Mouse (Mus musculus): ENCODE measurements around the gene Rnf214. TPM values are rescaled to one million over a fixed set of nuclear protein-coding genes. Genes with fewer than 3 reads are reported as not detected.

Gene Rnf214
- polyA plus RNA-seq (2014; fragmentation: Illumina TruSeq; extraction: RNeasy Lipid Tissue Mini Kit (QIAGEN cat#74804)): 66.4 TPM

DNA sequence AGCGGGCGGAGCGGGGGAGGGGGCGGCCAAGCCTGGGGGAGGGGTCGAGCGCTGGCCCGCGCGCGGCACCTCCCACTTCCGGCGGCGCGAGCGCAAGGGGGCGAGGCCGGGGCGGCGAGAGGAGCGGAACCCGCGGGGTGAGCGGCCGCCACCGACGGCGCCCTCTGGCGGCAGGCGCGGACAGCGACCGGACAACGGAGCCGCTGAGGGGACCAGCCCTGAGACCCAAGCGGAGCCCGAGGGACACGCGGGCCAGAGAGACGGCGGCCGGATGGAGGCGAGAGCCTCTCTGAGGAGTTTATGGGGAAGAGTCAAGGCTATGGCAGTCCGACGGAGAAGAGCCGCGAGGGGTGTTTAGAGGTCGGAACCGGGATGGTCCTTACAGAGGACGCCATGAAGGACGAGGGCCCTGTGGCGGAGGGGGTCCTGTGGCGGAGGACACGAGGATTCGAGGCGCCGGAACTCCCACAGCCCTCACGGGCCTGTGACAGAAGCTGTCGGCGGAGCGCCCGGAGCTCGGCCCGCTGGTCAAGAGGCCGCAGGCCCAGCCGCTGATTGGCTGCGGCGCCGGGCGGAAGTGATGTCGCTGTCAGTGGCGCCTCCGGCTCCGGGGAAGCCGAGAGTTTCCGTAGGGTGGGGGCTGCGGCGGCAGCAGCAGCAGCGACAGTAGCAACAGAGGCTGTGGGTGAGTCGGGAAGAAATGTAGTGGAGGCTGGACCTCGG lies at the start of gene Rnf214, which contains the start of gene Pcsk7:
Gene Rnf214 (minus strand): TSS at position 557 of the 723 bp plus-strand sequence.
Gene Pcsk7 (plus strand): TSS at position 143 of the 723 bp plus-strand sequence.

GRCm38 (mm10) chr9:45955107-45955963 lies 48.6 kb upstream of the Rnf214 start, which contains the start of gene Sidt2:
Sidt2 (minus strand) TSS chr9:45955258.

GRCm38 (mm10) chr9:45935628-45936210 lies 29.0 kb upstream of the Rnf214 start, which contains the start of gene Tagln:
Tagln (minus strand) TSS chr9:45936058.

GRCm38 (mm10) chr9:45838434-45839138 lies 68.1 kb downstream of the Rnf214 start, which contains the start of gene Bace1:
Bace1 (plus strand) TSS chr9:45838580.

DNA sequence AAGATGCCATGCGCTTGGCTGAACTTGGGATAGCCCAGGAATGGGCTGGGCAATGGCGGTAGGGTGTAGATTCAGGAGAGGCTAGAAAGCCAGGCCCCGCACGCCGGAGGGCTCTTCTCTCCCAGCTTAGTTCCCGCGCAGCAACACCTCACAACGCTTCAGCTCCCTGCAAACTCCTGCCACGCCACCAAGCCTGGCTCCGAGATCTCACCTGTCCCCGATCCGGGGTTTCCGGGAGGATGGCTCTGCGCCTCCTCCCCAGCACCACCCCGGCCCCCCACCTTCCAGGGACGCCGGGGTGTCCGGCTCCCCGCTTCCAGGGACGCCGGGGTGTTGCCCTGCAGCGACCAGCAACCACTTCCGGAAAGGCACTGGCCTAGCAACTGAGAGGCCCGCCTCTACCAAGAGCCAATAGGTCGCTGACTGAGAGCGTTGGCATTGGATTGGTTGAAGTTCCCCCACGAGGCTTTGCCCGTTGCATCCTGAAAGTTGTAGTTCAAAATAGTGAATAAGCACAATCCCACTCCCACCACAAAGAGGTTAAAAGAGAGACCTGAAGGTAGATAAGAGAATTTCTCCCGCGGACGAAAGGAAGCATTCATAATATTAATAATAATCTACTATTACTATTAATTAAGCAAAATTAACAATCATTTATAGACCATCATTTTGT lies 78.3 kb downstream of the Rnf214 start, which contains the start of gene Cep164:
Gene Cep164 (minus strand): TSS at position 401 of the 673 bp plus-strand sequence.

Other genes starting within 250 kb of the Rnf214 start
- 2.4 TPM for gene Cep164, start 78.2 kb downstream of the Rnf214 start, polyA plus RNA-seq (2014; fragmentation: Illumina TruSeq; extraction: RNeasy Lipid Tissue Mini Kit (QIAGEN cat#74804))
- gene Bace1, start 68.3 kb downstream of the Rnf214 start, polyA plus RNA-seq (2014; fragmentation: Illumina TruSeq; extraction: RNeasy Lipid Tissue Mini Kit (QIAGEN cat#74804)): 39.9 TPM
- gene Pcsk7, start 414 bp downstream of the Rnf214 start, polyA plus RNA-seq (2014; fragmentation: Illumina TruSeq; extraction: RNeasy Lipid Tissue Mini Kit (QIAGEN cat#74804)): 1.2 TPM
- gene Tagln, start 29.1 kb upstream of the Rnf214 start, polyA plus RNA-seq (2014; fragmentation: Illumina TruSeq; extraction: RNeasy Lipid Tissue Mini Kit (QIAGEN cat#74804)): 138 TPM
- 18.3 TPM for gene Sidt2, start 48.3 kb upstream of the Rnf214 start, polyA plus RNA-seq (2014; fragmentation: Illumina TruSeq; extraction: RNeasy Lipid Tissue Mini Kit (QIAGEN cat#74804))
- 120 TPM for gene Pafah1b2, start 105.8 kb upstream of the Rnf214 start, polyA plus RNA-seq (2014; fragmentation: Illumina TruSeq; extraction: RNeasy Lipid Tissue Mini Kit (QIAGEN cat#74804))
- 12.7 TPM for gene Sik3, start 105.9 kb upstream of the Rnf214 start, polyA plus RNA-seq (2014; fragmentation: Illumina TruSeq; extraction: RNeasy Lipid Tissue Mini Kit (QIAGEN cat#74804))

All from ovary, adult 10 weeks (tissue).